Mouse (Mus musculus) hindbrain, embryonic 14.5 days (tissue): ENCODE measurements around the gene Ear14. TPM values are rescaled to one million over a fixed set of nuclear protein-coding genes. Genes with fewer than 3 reads are reported as not detected.
"Not testable (repeated sequence)": the region's sequence is repeated elsewhere in the genome, so short reads cannot be mapped to it uniquely, and the experiment has no call there.

Experiments used
- ATAC-seq: fragments of 200-750 bp; cut with Nextera tagmentation; 2 replicates; pipeline ENCODE4 v1.8.0; 2017; ENCODE audit warnings: moderate number of reproducible peaks, mild to moderate bottlenecking, moderate TSS enrichment, moderate library complexity; ENCODE audit not compliant: low FRiP score
- DNase-seq: peaks from one replicate; pipeline ENCODE4 v3.0.0-alpha.2; 2015; ENCODE audit warnings: low spot score
- H3K27ac ChIP-seq: fragments of 300-500 bp; sonication (generic); 2 replicates; pipeline ENCODE4 v1.5.1; 2014; ENCODE audit warnings: mild to moderate bottlenecking, moderate library complexity
- H3K27me3 ChIP-seq: fragments of 300-500 bp; sonication (generic); 2 replicates; pipeline ENCODE4 v1.6.1; 2014; ENCODE audit warnings: mild to moderate bottlenecking, low read length, mixed read lengths; ENCODE audit not compliant: control insufficient read depth, insufficient read depth
- H3K36me3 ChIP-seq: fragments of 300-500 bp; sonication (generic); replicated peaks from 2 replicates; pipeline ENCODE4 v1.6.1; 2014; ENCODE audit not compliant: control insufficient read depth, insufficient read depth
- H3K4me1 ChIP-seq: fragments of 300-500 bp; sonication (generic); replicated peaks from 2 replicates; pipeline ENCODE4 v1.6.1; 2014; ENCODE audit warnings: antibody characterized with exemption, low read length, mixed read lengths; ENCODE audit not compliant: control insufficient read depth, insufficient read depth
- H3K4me2 ChIP-seq: fragments of 300-500 bp; sonication (generic); replicated peaks from 2 replicates; pipeline ENCODE4 v1.6.1; 2014; ENCODE audit warnings: mild to moderate bottlenecking, moderate library complexity
- H3K4me3 ChIP-seq: fragments of 300-500 bp; sonication (generic); replicated peaks from 2 replicates; pipeline ENCODE4 v1.5.1; 2014; ENCODE audit warnings: mild to moderate bottlenecking, low read length
- H3K9ac ChIP-seq: fragments of 300-500 bp; sonication (generic); 2 replicates; pipeline ENCODE4 v1.6.1; 2014
- H3K9me3 ChIP-seq: fragments of 300-500 bp; sonication (generic); 2 replicates; pipeline ENCODE4 v1.6.1; 2016; ENCODE audit warnings: low read length; ENCODE audit not compliant: control insufficient read depth
- WGBS: fragments of 180-500 bp; shearing (Covaris S2); extraction: QIAGEN DNeasy Blood & Tissue Kit; methylation state at CpG from one replicate; pipeline ENCODE4 v1.1.7; 2014; 5-methylcytosine and 5-hydroxymethylcytosine counted together
- polyA plus RNA-seq: library from polyadenylated mRNA; unstranded; fragments of >200 nt; fragmentation: Nextera tagmentation; extraction: Ambion mirVana; gene quantifications from 2 replicates; pipeline ENCODE4 v1.2.1, GENCODE M21; 2014

The Ear14 gene
- not detected in 2 replicates for polyA plus RNA-seq

DNA sequence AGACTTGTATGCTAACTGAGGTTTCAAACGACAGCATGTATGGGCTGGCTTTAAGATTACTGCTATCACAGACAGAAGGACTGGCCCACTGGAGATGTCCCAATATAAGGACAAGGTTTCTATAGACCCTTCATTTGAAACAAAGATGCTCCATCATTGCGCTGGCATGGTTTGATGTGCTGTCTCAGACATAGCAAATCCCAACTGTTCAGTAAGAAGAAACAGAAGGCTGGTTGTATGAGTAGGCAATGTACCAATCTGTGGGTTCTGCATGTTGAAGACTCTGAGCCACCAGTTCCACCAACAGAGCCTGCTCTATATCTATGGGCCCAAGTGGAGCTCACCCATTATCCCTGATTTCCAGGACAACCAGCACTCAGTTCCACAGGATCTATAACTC lies at the start of gene Ear14:
Ear14 (plus strand) TSS at position 277 of the 400 bp plus-strand sequence.
- 92% methylated on average over 2 of the region's 2 CpGs for WGBS
- ATAC-seq (no peak), DNase-seq (no peak)
- H3K27me3 ChIP-seq = no peaks in the 10 kb centered on the region
- no peaks in the 10 kb centered on the region for H3K9me3 ChIP-seq
- H3K9ac ChIP-seq = no peak within 1 kb of the TSS
- no peak within 1 kb of the TSS for H3K27ac ChIP-seq
- H3K4me3 ChIP-seq = no peak within 1 kb of the TSS
- no peaks in the 10 kb centered on the region for H3K36me3 ChIP-seq
- H3K4me2 ChIP-seq = no peak within 1 kb of the TSS
- no peaks in the 10 kb centered on the region for H3K4me1 ChIP-seq

GRCm38 (mm10) chr14:51156056-51156735 lies 47.0 kb upstream of the Ear14 start:
- Histone ChIP-seq H3K27me3 (no peaks in the 10 kb centered on the region), H3K4me3 (no peak overlapping the region), H3K4me2 (no peak overlapping the region), H3K27ac (no peak overlapping the region), H3K36me3 (no peaks in the 10 kb centered on the region), H3K4me1 (no peaks in the 10 kb centered on the region), H3K9ac (no peak overlapping the region), H3K9me3 (no peaks in the 10 kb centered on the region)
- WGBS = 88% methylated on average over 5 of the region's 5 CpGs
- no peak for DNase-seq
- ATAC-seq = no peak

- Histone ChIP-seq H3K4me3 (no peak overlapping the region), H3K9ac (no peak overlapping the region), H3K4me2 (no peak overlapping the region), H3K4me1 (no peaks in the 10 kb centered on the region), H3K27ac (no peak overlapping the region), H3K27me3 (no peaks in the 10 kb centered on the region), H3K9me3 (no peaks in the 10 kb centered on the region), H3K36me3 (no peaks in the 10 kb centered on the region)
- no peak for ATAC-seq
- no peak for DNase-seq
- WGBS = 64% methylated on average over 4 of the region's 4 CpGs
Observed at GRCm38 (mm10) chr14:51156736-51157068, 46.5 kb upstream of the Ear14 start.

GRCm38 (mm10) chr14:51157072-51157471 lies 46.1 kb upstream of the Ear14 start:
- Histone ChIP-seq H3K9ac (no peak overlapping the region), H3K4me2 (no peak overlapping the region), H3K27ac (no peak overlapping the region), H3K9me3 (no peaks in the 10 kb centered on the region), H3K36me3 (no peaks in the 10 kb centered on the region), H3K4me1 (no peaks in the 10 kb centered on the region), H3K27me3 (no peaks in the 10 kb centered on the region), H3K4me3 (no peak overlapping the region)
- ATAC-seq (no peak), DNase-seq (no peak)
- WGBS = 96% methylated on average over 1 of the region's 1 CpGs

DNA sequence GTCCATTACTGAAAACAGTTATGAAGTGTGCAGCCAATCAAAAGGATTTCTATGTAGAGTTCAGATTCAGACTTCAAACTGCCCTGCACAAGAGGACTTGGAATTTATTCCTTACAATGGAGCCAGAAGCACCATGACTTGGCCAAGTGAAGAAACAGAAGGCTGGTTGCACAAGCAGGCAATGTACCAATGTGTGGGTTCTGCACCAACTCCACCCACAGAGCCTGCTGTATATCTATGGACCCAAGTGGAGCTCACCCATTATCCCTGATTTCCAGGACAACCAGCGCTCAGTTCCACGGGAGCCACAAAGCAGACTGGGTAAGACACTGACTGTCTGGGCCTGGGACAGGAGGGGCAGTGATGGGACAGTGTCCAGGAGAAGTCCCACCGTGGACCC lies 41.2 kb upstream of the Ear14 start, which contains the start of gene Rnase2b:
Rnase2b (plus strand) TSS at position 285 of the 400 bp plus-strand sequence.
- H3K9ac ChIP-seq, H3K4me2 ChIP-seq, H3K4me3 ChIP-seq, H3K27me3 ChIP-seq, DNase-seq, ATAC-seq, H3K9me3 ChIP-seq, H3K27ac ChIP-seq, H3K36me3 ChIP-seq, H3K4me1 ChIP-seq: not testable (repeated sequence)
- WGBS = 91% methylated on average over 3 of the region's 3 CpGs

GRCm38 (mm10) chr14:51163323-51163722 lies 39.9 kb upstream of the Ear14 start:
- not testable (repeated sequence) for DNase-seq, H3K9ac ChIP-seq, H3K27me3 ChIP-seq, ATAC-seq, H3K4me3 ChIP-seq, H3K4me2 ChIP-seq, H3K27ac ChIP-seq, H3K4me1 ChIP-seq, H3K9me3 ChIP-seq, H3K36me3 ChIP-seq
- 92% methylated on average over 6 of the region's 6 CpGs for WGBS

GRCm38 (mm10) chr14:51165435-51165834 lies 37.8 kb upstream of the Ear14 start:
- no peaks in the 10 kb centered on the region for H3K4me1 ChIP-seq
- no peaks in the 10 kb centered on the region for H3K36me3 ChIP-seq
- ATAC-seq (no peak), DNase-seq (no peak)
- H3K27ac ChIP-seq = no peak overlapping the region
- no peaks in the 10 kb centered on the region for H3K27me3 ChIP-seq
- no peak overlapping the region for H3K4me2 ChIP-seq
- H3K9ac ChIP-seq = no peak overlapping the region
- WGBS = 100% methylated on average over 1 of the region's 1 CpGs
- H3K4me3 ChIP-seq = no peak overlapping the region
- no peaks in the 10 kb centered on the region for H3K9me3 ChIP-seq

- Histone ChIP-seq H3K4me2 (no peak overlapping the region), H3K36me3 (no peaks in the 10 kb centered on the region), H3K4me3 (no peak overlapping the region), H3K9ac (no peak overlapping the region), H3K27me3 (no peaks in the 10 kb centered on the region), H3K27ac (no peak overlapping the region), H3K9me3 (no peaks in the 10 kb centered on the region), H3K4me1 (no peaks in the 10 kb centered on the region)
- ATAC-seq (no peak), DNase-seq (no peak)
Observed at GRCm38 (mm10) chr14:51166068-51166467, 37.1 kb upstream of the Ear14 start.

- not testable (repeated sequence) for H3K4me1 ChIP-seq, H3K27me3 ChIP-seq, H3K36me3 ChIP-seq, H3K4me3 ChIP-seq, H3K9ac ChIP-seq, H3K27ac ChIP-seq, H3K9me3 ChIP-seq, H3K4me2 ChIP-seq
- peak; percentile 61 for DNase-seq
- peak; percentile 37; the same call in 1 of the 2 replicates for ATAC-seq
- 39% methylated on average over 9 of the region's 9 CpGs for WGBS
Observed at GRCm38 (mm10) chr14:51172095-51172865, 30.9 kb upstream of the Ear14 start.
